Mouse (Mus musculus): ENCODE results near the gene Cgas. TPM values are rescaled to one million over a fixed set of nuclear protein-coding genes. Genes with fewer than 3 reads are reported as not detected.
"Not testable (repeated sequence)": the region's sequence is repeated elsewhere in the genome, so short reads cannot be mapped to it uniquely, and the experiment has no call there.

Cgas gene
- polyA plus RNA-seq (2021): 3.0 TPM

GRCm38 (mm10) chr9:78442579-78443392 is at the start of gene Cgas:
TSS of gene Cgas (minus strand) at chr9:78443237.
- DNase-seq (ENCODE audit: low read depth, low spot score): no peak
- CTCF ChIA-PET: interaction anchor here (1.0 kb wide), 2 partner anchors 10 to 97 kb away, joined by 3 to 4 read pairs; no protein-coding TSS in a partner anchor

GRCm38 (mm10) chr9:78492254-78492653 is 49.2 kb upstream of the Cgas start:
- POLR2A ChIA-PET: no interaction called here
- CTCF ChIA-PET: no interaction called here
- no peaks in the 10 kb centered on the region for H3K27me3 ChIP-seq
- in situ Hi-C loops (cut with MboI; ENCODE audit: low pct_unique_long_range_greater_than_20kb): no loop called here
- DNase-seq (ENCODE audit: low read depth, low spot score) (no peak), ATAC-seq (no peak)
- no peak for TF ChIP-seq CTCF (IDR thresholded peaks at IDR 0.05)

More at GRCm38 (mm10) chr9:78442579-78443392, at the start of gene Cgas:
- TF ChIP-seq CTCF (IDR thresholded peaks at IDR 0.05): no peak
- POLR2A ChIA-PET: no interaction called here
- peak; percentile 58 for ATAC-seq
- in situ Hi-C loops (cut with MboI; ENCODE audit: low pct_unique_long_range_greater_than_20kb): no loop called here
- peaks cover 4% of the 10 kb centered on the region for H3K27me3 ChIP-seq

- DNase-seq (ENCODE audit: low read depth, low spot score) (no peak), ATAC-seq (no peak)
- in situ Hi-C loops (cut with MboI; ENCODE audit: low pct_unique_long_range_greater_than_20kb): no loop called here
- H3K27me3 ChIP-seq: no peaks in the 10 kb centered on the region
- ChIA-PET CTCF (interaction anchor here (1.4 kb wide), 1 partner anchor 9 kb away, joined by 6 read pairs; no protein-coding TSS in a partner anchor), POLR2A (interaction anchor here (0.8 kb wide), 1 partner anchor 11 kb away, joined by 3 read pairs; no protein-coding TSS in a partner anchor)
- TF ChIP-seq CTCF (IDR thresholded peaks at IDR 0.05): no peak
Measured at GRCm38 (mm10) chr9:78491169-78491568, 48.1 kb upstream of the Cgas start.

GRCm38 (mm10) chr9:78488890-78489420 is 45.9 kb upstream of the Cgas start, which contains the start of gene Eef1a1:
TSS of gene Eef1a1 (minus strand) at chr9:78489151.
- ATAC-seq (peak; percentile 54), DNase-seq (ENCODE audit: low read depth, low spot score) (no peak)
- H3K27me3 ChIP-seq: no peaks in the 10 kb centered on the region
- ChIA-PET POLR2A (interaction anchor here (0.5 kb wide), 1 partner anchor 39 kb away, joined by 4 read pairs; no protein-coding TSS in a partner anchor), CTCF (interaction anchor here (0.6 to 1.0 kb wide), 2 partner anchors 14 to 63 kb away, joined by 4 read pairs; no protein-coding TSS in a partner anchor)
- TF ChIP-seq CTCF (IDR thresholded peaks at IDR 0.05): no peak
- in situ Hi-C loops (cut with MboI; ENCODE audit: low pct_unique_long_range_greater_than_20kb): no loop called here

GRCm38 (mm10) chr9:78488021-78488420 is 45.0 kb upstream of the Cgas start:
- in situ Hi-C loops (cut with MboI; ENCODE audit: low pct_unique_long_range_greater_than_20kb); ATAC-seq; DNase-seq (ENCODE audit: low read depth, low spot score); H3K27me3 ChIP-seq: not testable (repeated sequence)
- CTCF ChIA-PET: interaction anchor here (1.0 to 1.7 kb wide), 2 partner anchors 15 to 39 kb away, joined by 4 to 5 read pairs; no protein-coding TSS in a partner anchor
- POLR2A ChIA-PET: interaction anchor here (0.5 to 1.5 kb wide), 2 partner anchors 13 to 40 kb away, joined by 3 to 4 read pairs; no protein-coding TSS in a partner anchor

GRCm38 (mm10) chr9:78484660-78485059 is 41.6 kb upstream of the Cgas start:
- no peak for ATAC-seq
- no peak for TF ChIP-seq CTCF (IDR thresholded peaks at IDR 0.05)
- POLR2A ChIA-PET: no interaction called here
- H3K27me3 ChIP-seq: no peaks in the 10 kb centered on the region
- CTCF ChIA-PET: no interaction called here
- no peak for DNase-seq (ENCODE audit: low read depth, low spot score)
- in situ Hi-C loops (cut with MboI; ENCODE audit: low pct_unique_long_range_greater_than_20kb): no loop called here

- ChIA-PET CTCF (interaction anchor here (1.0 to 1.9 kb wide), 5 partner anchors 18 to 50 kb away, joined by 3 to 4 read pairs (median 3); no protein-coding TSS in a partner anchor), POLR2A (interaction anchor here (0.8 to 6.0 kb wide), 8 partner anchors 18 to 60 kb away, joined by 3 to 29 read pairs (median 6); partner anchors contain the start of genes Gm17324 and Mto1)
- no peaks in the 10 kb centered on the region for H3K27me3 ChIP-seq
- no peak for DNase-seq (ENCODE audit: low read depth, low spot score)
- in situ Hi-C loops (cut with MboI; ENCODE audit: low pct_unique_long_range_greater_than_20kb): no loop called here
- TF ChIP-seq CTCF (IDR thresholded peaks at IDR 0.05): no peak
- ATAC-seq: no peak
Measured at GRCm38 (mm10) chr9:78482386-78482785, 39.3 kb upstream of the Cgas start.

GRCm38 (mm10) chr9:78481423-78482331 is 38.6 kb upstream of the Cgas start:
- ATAC-seq (peak; percentile 88), DNase-seq (ENCODE audit: low read depth, low spot score) (peak; percentile 94)
- ChIA-PET CTCF (interaction anchor here (0.8 to 1.9 kb wide), 6 partner anchors 18 to 50 kb away, joined by 3 to 4 read pairs (median 3); no protein-coding TSS in a partner anchor), POLR2A (interaction anchor here (0.6 to 6.0 kb wide), 16 partner anchors 17 to 68 kb away, joined by 3 to 29 read pairs (median 4); partner anchors contain the start of genes Gm17324 and Mto1)
- in situ Hi-C loops (cut with MboI; ENCODE audit: low pct_unique_long_range_greater_than_20kb): no loop called here
- no peaks in the 10 kb centered on the region for H3K27me3 ChIP-seq
- no peak for TF ChIP-seq CTCF (IDR thresholded peaks at IDR 0.05)

GRCm38 (mm10) chr9:78480706-78481358 is 37.8 kb upstream of the Cgas start:
- CTCF ChIA-PET: interaction anchor here (0.8 kb wide), 1 partner anchor 46 kb away, joined by 3 read pairs; no protein-coding TSS in a partner anchor
- POLR2A ChIA-PET: interaction anchor here (0.6 to 6.0 kb wide), 15 partner anchors 9 to 381 kb away, joined by 3 to 29 read pairs (median 4); partner anchors contain the start of genes Gm17324 and Mto1
- no peak for DNase-seq (ENCODE audit: low read depth, low spot score)
- in situ Hi-C loops (cut with MboI; ENCODE audit: low pct_unique_long_range_greater_than_20kb): no loop called here
- H3K27me3 ChIP-seq: no peaks in the 10 kb centered on the region
- ATAC-seq: peak; percentile 11
- no peak for TF ChIP-seq CTCF (IDR thresholded peaks at IDR 0.05)

- ATAC-seq; in situ Hi-C loops (cut with MboI; ENCODE audit: low pct_unique_long_range_greater_than_20kb); H3K27me3 ChIP-seq; CTCF ChIA-PET; DNase-seq (ENCODE audit: low read depth, low spot score): not testable (repeated sequence)
- POLR2A ChIA-PET: interaction anchor here (0.9 to 6.0 kb wide), 10 partner anchors 9 to 70 kb away, joined by 3 to 29 read pairs (median 4); partner anchors contain the start of genes Gm17324 and Mto1
Measured at GRCm38 (mm10) chr9:78480227-78480626, 37.2 kb upstream of the Cgas start.

GRCm38 (mm10) chr9:78479308-78479707 is 36.3 kb upstream of the Cgas start:
- DNase-seq (ENCODE audit: low read depth, low spot score); H3K27me3 ChIP-seq; in situ Hi-C loops (cut with MboI; ENCODE audit: low pct_unique_long_range_greater_than_20kb); ATAC-seq: not testable (repeated sequence)
- POLR2A ChIA-PET: interaction anchor here (6.0 kb wide), 1 partner anchor 24 kb away, joined by 29 read pairs; no protein-coding TSS in a partner anchor
- CTCF ChIA-PET: interaction anchor here (2.1 kb wide), 1 partner anchor 69 kb away, joined by 6 read pairs; no protein-coding TSS in a partner anchor

GRCm38 (mm10) chr9:78478009-78478605 is 35.1 kb upstream of the Cgas start:
- H3K27me3 ChIP-seq; ATAC-seq; DNase-seq (ENCODE audit: low read depth, low spot score); in situ Hi-C loops (cut with MboI; ENCODE audit: low pct_unique_long_range_greater_than_20kb): not testable (repeated sequence)
- CTCF ChIA-PET: interaction anchor here (0.7 to 3.7 kb wide), 5 partner anchors 22 to 74 kb away, joined by 3 to 13 read pairs (median 6); no protein-coding TSS in a partner anchor
- POLR2A ChIA-PET: interaction anchor here (6.0 kb wide), 1 partner anchor 26 kb away, joined by 29 read pairs; no protein-coding TSS in a partner anchor
